Comparison of ENCODE assay signal across 14 mouse cellular contexts in genomic region chr6:108337289-108337688, GRCm38 (mm10).
DNase-seq lines count a peak whose midpoint lies in the region.
"Had no signal": no experiment of that assay in that cellular context is flagged by ENCODE, and none has a peak within 500 bp of the region (broad histone marks: within the 10 kb centered on the region; RNA-seq: fewer than 3 reads in every experiment).

No protein-coding gene starts in this region.

- DNase-seq in layer of hippocampus, adult 11-12 months (ENCODE audit: low spot score): peak; percentile 40
- DNase-seq in layer of hippocampus, postnatal 10 days (ENCODE audit: low spot score in 2 of 2): no peak
- peak; percentile 53 to 71 for DNase-seq in left cerebral cortex, adult 9 months (ENCODE audit: low spot score in 2 of 2)
- DNase-seq in left cerebral cortex, adult 11 months (ENCODE audit: low spot score): no peak
- peak; percentile 21 for DNase-seq in ZHBTc4 (ENCODE audit: low read depth, low spot score)
- peak; percentile 62 to 76 for DNase-seq in right cerebral cortex, postnatal 36 days (ENCODE audit: low spot score in 2 of 2)
- DNase-seq in ovary, postnatal 36 days (ENCODE audit: low spot score): no peak
- DNase-seq: cerebellum, adult 8-10 months; heart, postnatal 14 days; kidney, adult 2 months; kidney, postnatal 10 days; lung, adult 18-20 months; lung, postnatal 14 days; thymus, postnatal 4 days had no signal

Comparison
In these comparisons a context has a peak if more than half of its experiments do, and no peak if none do; other contexts are left out.
1. DNase-seq: peak in layer of hippocampus, adult 11-12 months (single experiment), left cerebral cortex, adult 9 months (2 of 2), ZHBTc4 (single experiment) and right cerebral cortex, postnatal 36 days (2 of 2); none in layer of hippocampus, postnatal 10 days (0 of 2), left cerebral cortex, adult 11 months (single experiment) and ovary, postnatal 36 days (single experiment).